Mouse (Mus musculus) cerebellum, postnatal 25 days (tissue): ENCODE measurements around the gene Tbx18.

Source experiments
- DNase-seq, 2 experiments: peaks; one replicate each; pipeline ENCODE4 v3.0.0; 2021; ENCODE audit warnings: mixed read lengths in 2 of 2

Tbx18 gene

DNA sequence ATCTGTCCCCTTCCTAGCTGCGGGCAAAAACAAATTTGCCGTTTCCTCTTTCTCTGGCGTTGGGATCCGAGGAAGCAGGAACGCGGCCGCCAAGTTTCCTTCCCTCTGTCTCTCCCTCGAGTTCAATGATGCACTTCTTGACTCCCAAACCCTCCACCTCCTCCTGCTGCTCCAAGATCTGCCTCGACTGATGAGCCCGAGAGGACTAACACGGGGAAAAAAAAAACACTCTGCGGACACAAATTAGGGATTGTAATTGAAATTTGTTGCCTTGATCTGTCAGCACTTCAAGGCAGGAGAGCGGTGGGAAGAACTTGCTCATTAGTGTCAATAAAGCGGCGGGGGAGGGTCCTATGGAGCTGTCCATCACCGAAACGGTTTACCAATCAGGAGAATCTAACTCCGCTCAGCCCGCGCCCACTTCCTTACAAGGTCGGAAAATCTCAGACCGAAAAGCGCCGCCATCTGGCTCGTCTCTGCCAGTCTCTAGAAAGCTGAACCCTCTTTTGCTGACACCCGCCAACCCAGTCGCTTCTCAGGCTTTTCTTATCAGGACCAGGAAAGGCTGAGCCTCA, at the start of gene Tbx18:
Gene Tbx18, minus strand, starts transcription at position 300 of the 575 bp plus-strand sequence.
- peak; percentile 59 to 66 for DNase-seq

DNA sequence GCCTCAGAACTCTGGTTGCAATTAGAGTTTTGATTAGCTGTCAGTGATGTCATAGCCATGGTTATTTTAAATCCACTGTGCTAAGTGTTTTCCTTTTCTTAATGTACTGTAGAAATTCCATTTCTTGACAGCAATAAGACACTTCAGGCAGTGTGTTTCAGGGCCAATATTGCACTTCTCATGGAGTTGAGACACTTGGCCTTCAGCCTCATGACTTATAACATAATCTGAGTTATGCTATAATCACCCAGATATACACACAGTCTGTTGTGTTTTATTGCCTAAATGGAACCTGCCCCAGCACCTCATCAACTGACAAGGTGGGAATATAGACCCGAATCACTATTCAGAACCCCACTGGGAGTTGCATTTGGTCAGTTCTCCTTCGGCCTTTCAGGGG, 42.9 kb upstream of the Tbx18 start:
- DNase-seq = no peak

DNA sequence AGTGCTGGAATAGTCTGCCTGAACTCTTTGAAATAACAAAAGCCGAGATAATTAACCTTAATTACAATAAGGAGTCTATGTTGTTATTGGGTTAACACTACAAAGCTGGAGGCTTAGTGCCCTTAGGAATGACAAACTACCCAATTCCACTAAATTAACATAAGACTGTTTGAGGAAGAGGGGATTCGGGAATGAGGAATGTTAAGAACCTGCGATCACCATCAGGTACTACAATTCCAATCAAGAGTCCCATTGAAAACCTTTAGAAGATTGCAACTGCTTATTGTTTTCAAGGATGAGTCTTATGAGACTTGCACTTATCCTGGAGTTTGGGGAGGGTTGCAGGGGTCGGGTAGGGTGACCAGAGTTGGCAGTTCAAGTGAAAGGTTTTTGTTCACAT, 24.6 kb upstream of the Tbx18 start:
- no peak for DNase-seq

DNA sequence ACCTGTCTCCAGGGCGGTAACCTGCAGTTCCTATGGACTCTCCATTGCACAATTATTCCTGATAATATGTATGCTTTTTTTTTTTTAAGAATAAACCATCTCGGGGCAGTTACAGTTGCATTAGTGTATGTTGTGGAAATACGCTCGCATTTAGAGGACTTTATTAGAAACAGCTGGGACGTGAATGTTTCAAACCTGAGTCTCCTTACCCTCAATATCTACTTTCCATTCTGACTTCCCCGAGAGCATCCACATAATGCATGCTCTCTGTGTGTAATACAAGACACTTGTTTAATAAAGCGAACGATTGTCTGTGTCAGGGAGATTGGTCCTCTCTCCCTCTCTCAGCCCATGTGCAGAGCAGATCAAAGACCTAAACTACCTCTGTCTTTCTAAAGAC, 10.5 kb upstream of the Tbx18 start:
- no peak for DNase-seq

- DNase-seq = peak; percentile 65 to 79
Observed at GRCm38 (mm10) chr9:87740667-87741066, 9.6 kb upstream of the Tbx18 start.

GRCm38 (mm10) chr9:87740241-87740645, 9.2 kb upstream of the Tbx18 start:
- DNase-seq = peak; percentile 13 to 18

DNA sequence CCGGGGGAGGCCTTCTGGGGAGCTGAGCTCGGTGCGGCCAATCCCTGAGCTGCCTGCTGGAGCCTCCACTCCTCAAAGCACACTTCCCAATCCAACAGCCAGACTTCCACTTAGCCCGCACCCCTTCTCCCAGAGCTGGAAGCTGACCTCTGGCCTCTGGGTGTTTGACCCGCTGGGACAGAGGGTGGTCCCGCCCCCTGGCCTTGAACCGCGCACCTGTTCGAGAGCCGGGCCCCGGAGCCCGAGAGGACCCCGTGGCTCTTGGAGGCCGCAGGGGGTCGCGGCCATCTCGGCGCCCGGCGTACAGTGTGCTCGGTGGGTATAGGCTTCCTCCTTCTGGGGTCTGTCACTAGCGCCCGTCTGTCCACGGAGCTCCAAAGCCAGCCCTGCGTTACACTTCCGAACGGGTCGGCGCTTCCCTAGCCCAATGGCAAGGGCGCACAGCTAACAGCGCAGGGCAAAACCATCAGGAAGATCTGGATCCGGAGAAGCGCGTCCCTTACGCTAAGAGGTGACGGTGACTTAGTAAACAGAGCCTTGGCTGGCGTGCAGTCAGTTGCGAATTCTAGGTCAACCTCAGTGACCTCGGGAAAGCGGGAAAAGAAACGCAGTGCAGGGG, 8.6 kb upstream of the Tbx18 start:
- peak in 1 of 2 experiments; percentile 8 for DNase-seq

DNA sequence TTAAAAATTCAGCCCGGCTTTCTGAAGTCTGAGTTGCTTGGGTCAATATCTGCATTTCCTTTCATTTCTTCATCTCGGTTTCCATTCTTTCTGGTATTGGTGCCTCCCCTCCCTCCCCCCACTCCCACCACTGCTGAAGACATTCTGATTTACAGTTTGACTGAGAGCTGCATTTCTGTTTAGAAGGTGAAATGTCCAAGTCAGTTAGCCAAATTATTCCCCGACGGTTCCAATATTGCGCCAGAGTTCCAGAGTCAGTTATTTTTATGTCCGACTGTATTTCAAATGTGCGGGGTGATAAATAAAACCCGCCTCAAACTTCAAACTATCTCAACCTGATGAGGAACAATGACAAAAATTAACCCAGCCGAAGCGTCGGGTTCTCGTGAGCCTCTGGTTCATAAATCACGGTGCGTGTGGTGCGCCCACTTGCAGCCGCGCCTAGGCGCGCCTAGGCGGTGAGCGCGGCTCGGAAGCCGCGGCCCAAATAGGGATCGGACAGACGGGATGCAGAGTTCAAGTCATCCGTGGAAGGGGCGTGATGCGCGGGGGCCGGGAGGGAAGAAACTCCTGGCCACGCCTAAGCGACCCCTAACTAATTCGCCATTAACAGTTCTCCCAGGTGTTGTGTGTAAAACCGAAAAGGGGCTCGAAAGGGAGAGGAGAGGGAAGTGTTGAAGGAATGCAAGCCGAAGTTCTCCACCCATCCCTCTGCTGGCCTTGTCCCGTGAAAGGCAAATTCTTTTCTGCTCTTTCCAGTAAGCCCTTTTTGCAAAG, 7.9 kb upstream of the Tbx18 start:
- DNase-seq = peak in 1 of 2 experiments; percentile 6

GRCm38 (mm10) chr9:87738123-87738522, 7.1 kb upstream of the Tbx18 start:
- peak in 1 of 2 experiments; percentile 17 for DNase-seq

- no peak for DNase-seq
Observed at GRCm38 (mm10) chr9:87737271-87737670, 6.2 kb upstream of the Tbx18 start.

DNA sequence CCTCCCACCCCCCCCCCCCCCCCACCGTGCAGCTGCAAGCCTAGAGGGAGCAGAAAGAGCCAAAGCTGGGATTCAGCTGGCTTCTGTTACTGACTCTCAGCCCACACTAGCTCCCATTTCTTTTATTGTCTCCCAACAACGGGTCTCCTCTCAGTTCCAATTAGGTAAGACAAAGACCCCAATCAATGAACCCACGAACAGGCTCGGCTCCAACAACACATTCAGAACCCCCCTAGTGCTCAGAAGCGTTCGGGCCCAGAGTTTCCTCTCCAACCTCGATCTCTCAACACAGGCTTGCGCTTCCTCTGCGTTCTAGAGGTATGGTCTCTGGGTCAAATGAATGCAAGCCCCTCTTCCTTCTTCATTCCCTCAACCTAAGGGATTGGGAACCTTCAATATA, 4.0 kb upstream of the Tbx18 start:
- DNase-seq = no peak

GRCm38 (mm10) chr9:87734631-87735030, 3.6 kb upstream of the Tbx18 start:
- no peak for DNase-seq

GRCm38 (mm10) chr9:87733732-87734131, 2.7 kb upstream of the Tbx18 start:
- no peak for DNase-seq

DNA sequence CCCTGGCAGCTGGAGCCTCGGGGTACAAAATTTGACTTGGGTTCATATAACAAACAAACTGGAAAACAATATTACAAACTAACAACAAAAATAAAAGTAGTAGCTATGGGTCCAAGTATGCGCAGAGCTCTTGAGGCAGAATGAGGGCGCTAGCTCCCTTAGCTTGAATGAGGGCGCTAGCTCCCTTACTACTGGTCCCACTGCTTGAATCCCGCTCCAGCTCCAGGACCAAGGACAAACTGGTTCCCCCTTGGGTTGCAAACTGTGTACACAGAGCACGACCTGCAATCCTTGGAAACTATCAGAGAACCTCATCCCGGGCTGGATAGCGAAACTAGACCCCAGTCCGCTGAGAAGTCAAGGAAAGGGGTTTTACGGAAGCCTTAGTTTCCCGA, 2.2 kb upstream of the Tbx18 start:
- no peak for DNase-seq

DNA sequence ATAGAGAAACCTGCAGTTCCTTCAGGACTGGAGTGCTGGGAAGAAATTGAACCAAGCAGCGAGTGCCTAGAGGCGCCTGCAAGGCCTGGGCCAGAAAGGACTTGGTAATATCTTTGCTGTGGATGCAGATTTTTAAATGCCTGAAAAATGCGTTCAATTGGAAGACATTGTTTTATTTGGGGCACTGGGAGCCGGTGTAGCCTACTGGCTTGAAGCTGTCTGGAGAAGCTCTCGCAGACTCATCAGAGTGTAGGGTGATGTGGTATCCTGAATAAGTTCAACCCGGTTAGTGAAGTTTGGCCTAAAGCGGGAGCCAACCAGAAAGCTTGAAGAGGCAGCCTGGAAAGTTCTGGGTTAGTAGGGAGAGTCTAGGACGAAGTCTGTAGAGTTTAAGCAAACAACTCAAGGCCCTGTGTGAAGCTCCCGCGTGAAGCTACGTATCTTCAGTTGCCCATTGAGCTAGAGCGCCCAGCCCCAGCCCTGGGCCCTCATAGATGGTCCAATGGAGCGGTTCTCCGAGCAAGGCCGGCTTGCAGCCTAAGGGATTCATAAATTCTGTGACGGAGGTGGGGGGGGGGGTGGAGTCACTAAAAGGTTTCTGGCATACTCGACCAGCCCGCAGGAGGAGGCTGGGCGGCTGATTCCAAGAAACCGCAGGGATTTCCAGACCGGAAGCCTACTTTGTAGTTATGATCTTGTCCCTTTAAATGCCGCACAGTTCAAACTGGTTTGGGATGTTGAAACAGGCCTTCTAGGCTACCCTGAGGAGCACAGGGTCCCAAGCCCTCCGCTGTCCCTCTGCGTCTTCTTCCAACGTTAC, 1.6 kb upstream of the Tbx18 start:
- DNase-seq = peak; percentile 4 to 26

GRCm38 (mm10) chr9:87730271-87730960, 644 bp downstream of the Tbx18 start:
- DNase-seq = peak; percentile 35 to 36

DNA sequence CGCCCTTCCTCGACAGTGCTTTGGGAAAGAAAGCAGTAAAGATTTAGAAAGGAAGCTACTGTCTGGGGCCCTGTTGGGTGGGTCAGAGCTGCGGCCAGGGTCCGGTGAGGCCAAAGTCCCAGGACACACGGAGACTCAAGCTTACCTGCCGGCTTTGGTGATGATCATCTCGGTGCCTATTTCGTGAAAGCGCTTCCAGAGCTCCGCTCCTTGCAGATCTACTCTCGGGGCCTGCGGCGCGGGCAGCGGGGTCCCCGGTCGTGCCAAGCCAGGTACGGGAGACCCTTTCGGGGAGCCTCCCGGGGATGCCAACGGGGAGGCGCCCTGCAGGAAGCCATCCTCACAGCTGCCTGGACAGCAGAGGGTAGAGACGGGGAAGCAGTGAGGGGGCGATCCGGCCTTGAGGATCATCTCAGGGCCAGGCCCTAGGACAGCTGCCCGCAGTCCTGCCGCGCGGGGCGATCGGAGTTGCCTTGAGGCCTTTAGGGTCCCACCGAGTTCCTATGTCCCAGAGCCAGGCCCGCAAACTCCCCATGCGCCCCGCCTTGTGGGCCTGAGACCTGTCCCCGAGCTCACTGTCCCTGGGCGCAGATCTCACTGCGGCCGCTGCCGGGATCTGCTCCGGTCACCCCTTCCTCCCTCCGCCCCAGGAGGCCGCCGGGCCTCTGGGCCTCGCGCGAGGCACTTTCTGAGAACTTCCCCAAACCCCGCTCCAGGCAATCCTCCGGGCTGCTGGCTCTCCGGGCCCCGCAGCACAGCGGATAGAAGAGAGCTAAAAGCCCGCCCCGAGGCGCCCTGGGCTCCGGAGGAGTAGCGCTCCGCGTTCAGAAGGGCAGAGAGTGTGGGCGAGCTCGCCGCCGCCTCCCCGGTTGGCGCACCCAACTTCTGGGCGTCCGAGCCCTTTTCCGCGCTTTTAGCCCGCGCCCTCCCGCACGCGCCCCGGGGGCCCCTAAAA, 1.5 kb downstream of the Tbx18 start:
- DNase-seq = peak; percentile 15 to 33

GRCm38 (mm10) chr9:87728107-87728506, 3.0 kb downstream of the Tbx18 start:
- DNase-seq = no peak

DNA sequence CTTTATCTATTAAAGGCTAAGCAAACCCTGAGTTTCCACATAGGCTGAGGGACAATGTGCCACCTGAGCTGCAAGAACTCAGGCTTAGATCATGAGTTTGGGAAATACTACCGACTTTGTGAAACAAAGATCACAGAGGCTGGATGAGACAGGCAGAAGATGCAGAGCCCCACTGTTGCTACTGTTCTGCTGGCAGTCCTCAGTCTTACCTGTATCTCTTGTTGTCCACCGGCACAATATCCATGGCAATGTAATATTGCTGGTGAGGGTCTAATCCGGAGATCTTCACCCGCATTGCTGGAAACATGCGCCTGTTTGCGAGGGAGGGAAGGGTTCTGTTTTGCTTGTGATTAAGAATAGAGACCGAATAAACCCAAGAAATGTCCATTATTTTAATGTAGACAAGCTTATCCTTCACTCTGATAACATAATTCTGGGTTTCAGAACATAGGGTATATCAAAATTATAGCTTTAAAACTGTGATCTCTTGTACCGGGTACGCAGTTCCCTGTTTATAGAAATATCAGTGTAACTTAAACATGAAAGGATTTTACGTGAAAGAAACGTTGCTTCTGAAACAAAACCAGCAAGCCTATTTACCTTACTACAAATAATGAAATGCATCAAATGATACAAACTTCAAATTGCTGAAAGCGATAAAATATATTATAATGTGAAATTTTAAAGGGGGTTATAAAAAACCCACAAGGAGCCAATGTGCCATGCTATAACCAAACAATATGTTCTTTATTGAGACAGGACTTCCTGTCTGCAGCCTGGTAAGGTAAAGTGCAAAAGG, 3.7 kb downstream of the Tbx18 start:
- no peak for DNase-seq

GRCm38 (mm10) chr9:87721793-87722192, 9.3 kb downstream of the Tbx18 start:
- DNase-seq = no peak
